In genomic region chr15:96953112-96953937, GRCm38 (mm10) we compare ENCODE assay signal across 7 mouse cellular contexts.
DNase-seq lines count a peak whose midpoint lies in the region; ATAC-seq and TF ChIP-seq lines count a peak whose summit lies in the region.

No protein-coding gene starts in this region.

- TF ChIP-seq POLR2A in spleen, adult 2 months (IDR thresholded peaks at IDR 0.05; ENCODE audit: low read depth, low read length): no peak

- ATAC-seq in Patski: no peak
- ATAC-seq in intestine, embryonic 14.5 days (replicated peaks; ENCODE audit: low FRiP score, low TSS enrichment, low read depth): peak; percentile 77; the same call in 1 of the 2 replicates
- peak; percentile 84 for ATAC-seq in midbrain, embryonic 12.5 days (ENCODE audit: low FRiP score, low read depth)

- H3K4me3 ChIP-seq in intestine, embryonic 14.5 days (ENCODE audit: low read depth, low read length): peak overlapping the region; percentile 31
- H3K4me3 ChIP-seq in limb, embryonic 10.5 days: peak overlapping the region; percentile 40
- H3K4me3 ChIP-seq in midbrain, embryonic 12.5 days: peak overlapping the region; percentile 31
- H3K4me3 ChIP-seq in spleen, adult 2 months (ENCODE audit: extremely low read depth, insufficient read depth, insufficient read length): no peak overlapping the region

- in situ Hi-C loops in Patski (cut with MboI; ENCODE audit: low pct_unique_long_range_greater_than_20kb): loop anchor here (25.0 kb wide), 1 partner anchor 709 kb away; no protein-coding TSS in a partner anchor

- CTCF ChIA-PET in Patski (lab: Charles Lee): interaction anchor here (0.8 to 2.0 kb wide), 9 partner anchors 17 to 410 kb away, joined by 3 to 6 read pairs (median 3); no protein-coding TSS in a partner anchor

- no peak overlapping the region for H3K27ac ChIP-seq in intestine, embryonic 14.5 days (ENCODE audit: low read depth)
- peak overlapping the region; percentile 81 for H3K27ac ChIP-seq in limb, embryonic 10.5 days
- H3K27ac ChIP-seq in midbrain, embryonic 12.5 days (replicated peaks): peak overlapping the region; percentile 46; the same call in 1 of the 2 replicates
- no peak overlapping the region for H3K27ac ChIP-seq in spleen, adult 2 months (ENCODE audit: insufficient read depth, low read length)

- no peak for DNase-seq in Patski (ENCODE audit: low read depth, low spot score)
- peak; percentile 29 for DNase-seq in cerebellum, adult 9-10 months
- DNase-seq in frontal cortex, postnatal 25 days (ENCODE audit: low spot score in 2 of 2): peak; percentile 61 to 67
- DNase-seq in intestine, embryonic 14.5 days (ENCODE audit: low spot score): peak; percentile 97
- DNase-seq in limb, embryonic 10.5 days (ENCODE audit: low spot score): peak; percentile 88
- DNase-seq in spleen, adult 2 months (ENCODE audit: low read depth in 1 of 2, low spot score in 2 of 2): peak in 1 of 2 experiments; percentile 40

- 0 out of 2 replicates have a peak, but pooled peaks cover 2% of the 10 kb centered on the region for H3K4me1 ChIP-seq in intestine, embryonic 14.5 days (replicated peaks; ENCODE audit: control insufficient read depth, insufficient read depth, low read length)
- H3K4me1 ChIP-seq in limb, embryonic 10.5 days: peaks cover 11% of the 10 kb centered on the region
- H3K4me1 ChIP-seq in midbrain, embryonic 12.5 days: peaks cover 4% of the 10 kb centered on the region; the same call in 1 of the 2 replicates
- no peaks in the 10 kb centered on the region for H3K4me1 ChIP-seq in spleen, adult 2 months (ENCODE audit: control insufficient read depth, insufficient read depth, insufficient read length)

- peak overlapping the region; percentile 44 for H3K9ac ChIP-seq in intestine, embryonic 14.5 days (ENCODE audit: low read length)
- H3K9ac ChIP-seq in midbrain, embryonic 12.5 days (replicated peaks): peak overlapping the region; percentile 52

- WGBS in intestine, embryonic 14.5 days: 24% methylated on average over 23 of the region's 23 CpGs
- 34% methylated on average over 23 of the region's 23 CpGs for WGBS in limb, embryonic 10.5 days
- 29% methylated on average over 23 of the region's 23 CpGs for WGBS in midbrain, embryonic 12.5 days
- WGBS in spleen, adult 2 months: 32% methylated on average over 23 of the region's 23 CpGs

- peak; percentile 74 for TF ChIP-seq CTCF in Patski (IDR thresholded peaks at IDR 0.05)
- TF ChIP-seq CTCF in spleen, adult 2 months (IDR thresholded peaks at IDR 0.05; ENCODE audit: extremely low read depth, insufficient read depth, insufficient read length, insufficient replicate concordance): peak; percentile 68; the same call in 1 of the 2 replicates

- POLR2A ChIA-PET in Patski (lab: Charles Lee): no interaction called here

- H3K4me2 ChIP-seq in intestine, embryonic 14.5 days (ENCODE audit: low read length): peak overlapping the region; percentile 65
- H3K4me2 ChIP-seq in midbrain, embryonic 12.5 days (replicated peaks): peak overlapping the region; percentile 50

- no peaks in the 10 kb centered on the region for H3K27me3 ChIP-seq in Patski
- no peaks in the 10 kb centered on the region for H3K27me3 ChIP-seq in intestine, embryonic 14.5 days (replicated peaks; ENCODE audit: control insufficient read depth, insufficient read depth, low read length)
- H3K27me3 ChIP-seq in limb, embryonic 10.5 days (ENCODE audit: low read depth, poor library complexity, severe bottlenecking): no peaks in the 10 kb centered on the region
- peaks cover 5% of the 10 kb centered on the region; the same call in 1 of the 2 replicates for H3K27me3 ChIP-seq in midbrain, embryonic 12.5 days
- no peaks in the 10 kb centered on the region for H3K27me3 ChIP-seq in spleen, adult 2 months (ENCODE audit: control insufficient read depth, insufficient read depth, low read length)

- no peaks in the 10 kb centered on the region for H3K9me3 ChIP-seq in intestine, embryonic 14.5 days (ENCODE audit: control insufficient read depth, low read length)
- no peaks in the 10 kb centered on the region for H3K9me3 ChIP-seq in limb, embryonic 10.5 days (replicated peaks)
- no peaks in the 10 kb centered on the region for H3K9me3 ChIP-seq in midbrain, embryonic 12.5 days

- H3K36me3 ChIP-seq in intestine, embryonic 14.5 days (ENCODE audit: control insufficient read depth, insufficient read depth, low read length): no peaks in the 10 kb centered on the region
- H3K36me3 ChIP-seq in limb, embryonic 10.5 days: no peaks in the 10 kb centered on the region
- no peaks in the 10 kb centered on the region for H3K36me3 ChIP-seq in midbrain, embryonic 12.5 days
- no peaks in the 10 kb centered on the region for H3K36me3 ChIP-seq in spleen, adult 2 months (ENCODE audit: control insufficient read depth, insufficient read depth, low read length)

Comparison
In these comparisons a context has a peak if more than half of its experiments do, and no peak if none do; other contexts are left out.
1. H3K27ac ChIP-seq: peak in limb, embryonic 10.5 days (single experiment) and midbrain, embryonic 12.5 days (single experiment); none in intestine, embryonic 14.5 days (single experiment) and spleen, adult 2 months (single experiment).